Mouse (Mus musculus) thymus, postnatal 10 days (tissue): ENCODE measurements around the gene Klf16.

ENCODE experiments used
- DNase-seq, 2 experiments: peaks; one replicate each; pipeline ENCODE4 v3.0.0; 2021; ENCODE audit warnings: low spot score in 2 of 2

Gene Klf16

DNA sequence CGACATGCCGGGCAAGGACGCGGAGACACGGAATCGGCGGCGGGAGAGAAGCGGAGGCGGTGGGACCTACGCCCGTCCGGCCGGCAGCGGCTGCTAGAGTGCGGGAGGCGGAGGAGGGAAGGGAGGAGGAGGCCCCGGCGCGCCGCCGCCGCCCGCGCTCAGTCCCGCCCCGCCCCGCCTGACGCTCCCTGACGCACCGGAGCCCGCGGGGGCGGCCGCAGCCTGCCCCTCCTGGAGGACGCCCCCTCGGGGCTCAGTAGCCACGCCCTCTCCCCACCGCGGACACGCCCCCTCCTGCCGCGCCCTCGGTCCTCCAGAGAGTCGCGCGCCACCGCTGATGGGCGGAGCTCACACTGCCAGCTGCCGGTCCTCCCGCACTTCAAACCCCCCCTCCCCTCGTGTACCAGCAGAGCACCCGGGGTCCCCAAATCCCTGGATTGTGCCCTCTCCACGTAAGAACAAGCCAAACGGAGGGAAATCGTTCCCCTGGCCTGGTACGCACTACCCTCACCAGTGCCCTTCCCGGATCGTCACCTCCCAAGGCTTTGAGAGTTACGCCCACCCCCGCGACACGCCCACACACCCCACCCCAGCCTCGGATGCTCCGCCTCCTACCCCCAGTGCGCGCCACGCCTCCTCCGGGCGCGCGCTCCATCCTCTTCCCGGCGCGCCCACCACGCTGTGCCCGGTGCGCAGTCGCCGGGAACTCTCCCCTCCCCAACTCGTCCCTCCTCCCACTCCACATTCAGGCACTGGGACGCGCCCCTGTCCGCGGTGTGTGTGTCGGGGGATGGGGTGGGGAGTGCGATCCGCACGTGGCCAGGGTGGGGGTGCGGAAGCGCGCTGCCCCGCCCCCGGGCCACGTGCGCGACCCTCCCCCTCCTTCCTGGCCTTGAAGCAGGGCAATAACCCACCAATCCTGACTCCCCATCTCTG, at the start of gene Klf16:
Gene Klf16 (minus strand): TSS at position 127 of the 936 bp plus-strand sequence.
- DNase-seq = peak; percentile 98 to 99

DNA sequence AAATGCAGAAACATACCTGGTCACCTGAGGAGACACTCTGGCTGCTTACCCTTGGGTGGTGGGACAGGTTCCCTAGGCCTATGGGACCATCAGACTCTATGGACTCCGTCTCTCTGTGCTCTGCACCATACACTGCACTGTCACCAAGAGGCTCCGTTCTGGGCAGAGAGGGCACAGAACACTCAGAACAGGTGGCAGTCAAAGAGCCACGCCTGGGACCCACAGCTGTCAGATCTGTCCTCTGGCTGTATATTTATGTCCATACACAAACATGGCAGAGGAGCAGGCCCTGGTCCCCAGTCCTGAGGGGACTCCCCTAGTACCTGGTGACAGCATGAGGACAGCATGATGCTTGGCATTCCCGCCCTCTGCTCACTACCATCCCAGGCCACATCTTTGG, 48.6 kb upstream of the Klf16 start:
- DNase-seq = no peak

DNA sequence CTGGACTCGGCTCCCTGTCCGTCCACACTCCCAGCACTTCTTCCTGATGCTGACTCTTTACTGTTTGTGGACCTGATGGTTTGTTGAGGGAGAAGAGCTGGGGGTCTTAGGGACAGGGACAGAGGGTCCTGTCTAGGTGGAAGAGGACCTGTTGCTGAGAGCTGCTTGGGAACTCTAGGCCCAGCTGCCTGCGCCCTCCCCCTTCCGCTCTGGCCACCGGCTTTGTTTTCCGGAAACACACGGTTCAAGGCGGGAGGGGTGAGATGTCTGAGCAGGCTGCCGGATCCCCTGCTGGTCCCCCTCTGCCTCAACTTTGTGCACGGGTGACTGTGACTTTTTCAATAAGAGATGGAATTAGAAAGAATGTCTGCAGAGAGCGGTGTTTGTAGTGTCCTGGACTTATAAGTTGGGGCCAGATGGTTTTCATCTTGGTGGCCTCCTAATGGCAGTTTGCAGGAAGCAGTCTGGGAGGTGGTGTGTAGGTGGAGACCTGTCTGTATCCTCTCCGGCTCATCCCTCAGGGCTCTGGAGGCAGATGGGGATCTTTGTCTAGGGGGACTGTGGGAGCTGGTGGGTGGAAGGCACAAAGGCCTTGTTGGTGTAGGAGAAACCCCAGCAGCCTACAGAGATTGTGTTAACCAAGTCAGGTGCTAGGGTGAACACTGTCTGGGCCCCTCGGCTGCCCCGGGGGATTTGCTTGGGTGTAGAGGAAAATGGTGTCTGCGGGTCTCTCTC, 46.5 kb upstream of the Klf16 start:
- peak; percentile 79 to 80 for DNase-seq

DNA sequence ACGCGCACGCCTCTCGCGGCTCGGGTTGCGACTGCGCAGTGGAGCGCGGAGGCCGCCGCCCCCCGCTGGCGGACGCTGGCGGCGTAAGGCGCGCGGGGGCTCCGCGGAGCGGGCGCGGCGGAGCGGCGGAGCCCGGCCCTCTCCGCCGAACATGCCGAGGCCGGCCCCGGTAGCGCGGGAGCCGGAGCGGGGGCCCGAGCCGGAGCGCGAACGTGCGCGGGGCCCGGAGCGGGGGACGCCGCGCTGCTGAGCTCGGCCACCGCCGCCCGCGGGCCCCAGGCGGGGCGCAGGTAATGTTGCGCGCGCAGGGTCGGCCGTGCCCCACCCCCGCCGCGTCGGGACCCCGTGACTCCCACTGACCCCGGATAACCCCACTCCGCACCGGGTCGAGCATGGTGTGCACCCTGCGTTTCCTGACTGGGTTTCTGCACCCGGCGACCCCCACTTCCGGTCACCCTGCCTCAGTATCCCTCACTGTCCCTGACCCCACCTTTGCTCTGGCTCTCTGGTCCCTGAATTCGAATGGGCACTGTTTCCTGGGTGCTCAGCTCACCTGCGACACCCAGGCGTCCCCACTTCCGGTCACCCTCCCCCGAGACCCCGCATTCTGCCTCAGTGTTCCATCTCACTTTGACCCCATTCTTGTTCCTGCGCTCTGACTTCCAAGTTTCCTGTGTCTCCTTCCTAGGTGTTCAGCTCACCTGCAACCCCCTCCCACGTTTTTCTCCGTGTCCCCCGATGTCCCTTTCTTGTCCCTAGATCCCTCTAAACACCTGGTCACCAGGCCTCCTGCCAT, 45.7 kb upstream of the Klf16 start, which contains the start of gene Csnk1g2:
Gene Csnk1g2 (plus strand): TSS at position 178 of the 796 bp plus-strand sequence.
- DNase-seq = peak; percentile 80 to 82

DNA sequence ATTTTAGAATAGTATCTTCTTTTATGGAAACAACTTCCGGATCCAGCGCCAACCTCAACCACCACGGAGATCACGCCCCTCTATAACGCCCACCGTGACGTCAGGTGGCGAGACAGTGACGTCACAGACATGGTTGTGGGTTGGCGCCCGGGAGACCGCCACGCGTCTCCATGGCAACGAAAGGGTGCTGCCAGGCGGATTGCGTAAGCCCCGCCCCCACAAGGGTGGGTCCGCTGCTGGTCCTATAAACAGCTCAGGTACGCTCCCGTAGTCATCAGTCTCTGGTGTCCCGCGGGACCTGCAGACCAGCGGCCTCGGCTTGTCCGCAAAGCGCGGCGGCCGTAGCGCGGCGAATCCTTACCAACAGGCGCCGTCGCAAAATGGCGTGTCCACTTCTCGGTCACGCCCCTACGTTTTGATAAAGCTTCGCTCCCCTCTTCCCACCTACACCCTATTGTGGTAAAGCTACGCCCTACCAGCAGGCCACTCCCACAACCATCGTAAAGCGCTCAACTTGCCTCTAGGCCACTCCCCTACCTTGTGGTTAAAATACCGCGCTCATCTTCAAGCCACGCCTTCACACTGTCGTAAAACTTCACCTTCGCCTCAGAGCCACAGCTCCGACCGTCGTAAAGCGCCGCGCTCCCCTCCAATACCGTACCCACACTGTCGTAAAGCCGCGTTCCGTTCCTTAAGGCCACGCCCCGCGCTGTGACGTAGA, 45.0 kb upstream of the Klf16 start:
- peak; percentile 98 to 99 for DNase-seq

DNA sequence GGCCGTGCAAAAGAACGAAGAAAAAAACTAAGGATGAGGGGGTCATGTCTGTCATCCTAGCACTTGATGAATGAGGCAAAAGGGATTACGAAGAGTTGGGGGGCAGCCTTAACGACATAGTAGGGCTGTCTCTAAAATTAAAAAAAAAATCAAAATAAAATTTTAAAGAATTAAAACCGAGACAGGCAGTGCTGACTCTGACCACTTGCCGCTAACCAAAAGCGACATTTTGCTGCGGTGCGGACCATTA, 44.5 kb upstream of the Klf16 start:
- DNase-seq = no peak

DNA sequence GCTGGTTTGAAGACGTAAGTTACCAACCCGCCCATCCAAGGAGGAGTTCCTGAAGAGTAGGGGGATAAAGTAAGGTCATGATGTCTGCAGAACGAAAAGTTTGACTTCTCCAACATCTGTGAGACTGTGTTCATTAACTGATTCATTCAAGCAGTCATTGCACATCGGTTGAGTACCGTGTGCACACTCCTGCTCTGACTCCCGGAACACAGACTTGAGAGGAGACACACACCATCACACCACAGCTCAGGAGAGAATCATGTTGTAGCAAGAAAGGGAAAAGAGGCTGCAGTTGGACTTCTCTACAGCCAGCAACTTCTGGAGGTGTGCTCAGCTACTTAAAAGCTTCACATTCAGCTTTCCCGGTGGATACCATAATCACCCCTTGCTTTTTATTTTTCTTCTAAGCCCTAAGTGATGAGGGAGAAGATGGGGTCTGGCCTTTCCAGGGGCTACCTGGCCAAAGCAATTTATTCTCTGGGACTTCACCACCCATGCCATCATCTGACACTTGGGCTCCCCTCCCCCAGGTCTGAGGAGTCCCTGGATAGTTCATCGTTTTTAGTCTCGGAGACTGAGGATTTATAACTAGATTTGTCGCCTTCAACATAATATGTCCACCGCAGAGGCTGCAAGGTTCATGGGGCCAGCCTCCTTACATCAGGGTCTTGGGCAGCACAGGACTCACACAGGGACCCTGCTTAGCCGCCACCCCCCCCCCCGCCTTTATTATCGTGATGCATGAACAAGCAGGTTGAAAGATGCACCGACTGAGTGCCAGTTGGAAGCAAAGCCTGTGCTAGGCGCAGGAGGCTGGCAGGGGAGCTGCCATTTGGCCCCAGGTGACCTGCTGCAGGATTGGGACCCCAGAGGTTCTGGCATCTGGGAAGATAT, 43.9 kb upstream of the Klf16 start:
- no peak for DNase-seq

DNA sequence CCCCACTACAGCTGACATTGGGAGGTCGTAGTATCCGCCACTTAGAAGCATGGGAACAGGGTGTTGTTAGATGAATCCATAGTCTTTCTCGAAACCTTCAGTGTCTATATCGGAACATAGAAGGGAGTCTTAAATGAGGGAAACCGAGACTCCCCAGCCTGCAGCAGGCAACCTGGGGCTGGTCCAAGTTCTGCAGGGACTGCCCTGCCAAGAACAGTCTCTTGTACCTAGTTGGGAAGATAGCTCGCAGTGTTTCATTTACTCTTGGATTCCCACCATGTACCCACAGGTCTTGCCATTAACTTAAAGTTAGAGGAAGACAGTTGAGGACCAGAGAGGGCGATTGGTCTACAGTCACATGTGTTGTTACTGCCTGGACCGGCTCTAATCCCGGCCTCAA, 43.2 kb upstream of the Klf16 start:
- DNase-seq = no peak

DNA sequence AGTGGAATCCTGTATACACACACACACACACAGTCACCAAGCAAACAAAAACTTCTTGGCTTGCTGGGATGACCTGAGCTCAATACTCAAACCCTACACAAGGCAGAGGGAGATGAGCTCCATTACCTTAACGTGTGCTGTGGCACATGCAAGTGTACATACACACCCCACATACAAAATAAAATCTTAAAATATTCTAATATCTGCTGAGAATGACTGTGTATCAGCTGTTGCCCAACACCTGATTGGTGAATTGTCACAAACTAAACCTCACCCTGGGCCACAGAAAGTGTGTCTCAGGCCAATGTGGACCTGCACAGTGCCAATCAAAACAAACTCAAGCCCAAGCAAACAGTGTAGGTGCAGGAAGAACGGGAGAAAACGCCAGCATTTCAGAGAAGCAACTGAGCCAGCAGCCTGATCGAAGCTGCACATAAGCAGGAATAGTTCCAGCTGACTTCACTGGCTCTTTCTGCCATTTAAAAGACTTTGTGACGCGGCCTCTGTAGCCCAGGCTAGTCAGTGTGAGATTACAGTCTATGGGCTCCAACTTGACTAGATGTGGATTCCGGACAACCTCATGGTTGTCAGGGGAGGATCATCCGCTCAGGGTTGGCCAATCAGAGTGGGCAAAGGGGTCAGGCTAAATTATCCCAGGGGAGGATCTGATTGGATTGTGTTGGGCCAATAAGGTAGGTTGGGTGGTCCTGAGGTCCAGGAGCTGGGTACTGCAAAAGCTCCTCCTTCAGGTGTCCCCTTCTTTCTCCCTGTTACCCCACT, 42.5 kb upstream of the Klf16 start:
- DNase-seq = no peak

DNA sequence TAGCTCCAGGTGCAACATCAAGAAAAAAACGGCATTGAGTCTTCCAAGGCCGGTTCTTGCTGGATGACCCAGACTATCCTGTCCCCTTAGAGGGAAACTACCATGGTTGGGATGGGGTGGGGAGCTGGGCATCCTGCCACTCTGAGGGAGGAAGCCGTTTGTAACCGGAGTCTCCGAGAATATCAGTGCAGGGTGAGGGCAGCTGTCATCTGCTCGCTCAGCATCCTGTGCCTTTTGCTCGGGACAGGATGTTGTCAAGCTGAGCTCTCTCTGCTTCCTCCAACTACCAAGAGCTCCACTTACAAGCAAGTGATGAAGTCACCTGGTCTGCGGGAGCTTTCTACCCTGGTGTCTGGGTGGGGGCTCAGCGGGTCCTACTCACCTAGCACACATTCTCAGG, 41.1 kb upstream of the Klf16 start:
- DNase-seq = peak; percentile 74 to 80

DNA sequence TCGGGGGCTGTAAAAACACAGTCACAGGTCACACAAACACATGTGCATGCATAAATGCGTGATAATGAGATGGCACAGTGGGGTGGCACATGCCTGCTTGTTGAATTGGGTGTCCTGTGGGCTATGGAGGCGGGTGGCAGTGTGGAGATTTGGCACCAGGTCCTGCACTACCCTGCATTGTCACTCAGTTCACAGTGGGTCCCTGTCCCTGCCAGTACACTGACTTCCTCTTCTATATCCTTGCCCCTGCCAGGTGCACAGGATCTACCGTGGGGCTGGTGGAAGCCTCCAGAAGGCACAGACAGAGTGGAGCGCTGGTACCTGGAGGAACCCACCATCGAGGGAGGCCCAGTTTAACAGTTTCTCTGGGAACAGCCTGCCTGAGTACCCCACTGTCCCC, 37.2 kb upstream of the Klf16 start:
- peak; percentile 36 to 38 for DNase-seq

DNA sequence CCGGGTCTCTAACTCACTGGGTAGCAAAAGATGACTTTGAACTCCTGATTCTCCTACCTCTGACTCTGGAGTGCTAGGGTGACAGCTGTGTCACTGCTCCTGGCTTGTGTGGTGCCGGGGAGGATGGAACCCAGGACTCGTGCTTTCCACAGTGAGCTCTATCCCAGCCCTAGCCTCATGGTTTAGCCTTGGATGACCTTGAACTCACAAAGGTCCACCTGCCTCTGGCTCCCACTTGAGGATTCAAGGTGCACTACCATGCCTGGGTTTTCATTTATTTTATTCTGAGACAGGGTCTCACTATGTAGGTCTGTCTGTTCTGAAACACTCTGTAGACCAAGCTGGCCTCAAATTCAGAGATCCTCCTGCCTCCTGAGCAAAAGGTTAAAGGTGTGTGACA, 36.7 kb upstream of the Klf16 start:
- no peak for DNase-seq

DNA sequence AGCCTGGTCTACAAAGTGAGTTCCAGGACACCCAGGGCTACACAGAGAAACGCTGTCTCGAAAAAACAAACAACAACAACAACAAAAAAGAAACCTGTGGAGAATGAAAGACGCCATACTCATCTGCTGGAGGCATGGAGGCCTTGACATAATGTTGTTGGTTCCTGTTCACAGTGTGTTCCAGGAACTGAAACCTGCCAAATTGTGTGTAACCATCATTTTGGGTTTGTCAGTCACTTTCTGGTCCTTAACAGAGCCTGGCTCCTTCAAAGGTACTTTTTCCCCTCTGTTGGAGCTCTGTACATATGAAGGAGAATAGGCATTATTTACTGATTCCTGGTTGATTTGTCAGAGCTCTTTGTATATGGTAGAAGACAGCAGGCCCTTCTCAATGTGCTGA, 34.8 kb upstream of the Klf16 start:
- DNase-seq = no peak

DNA sequence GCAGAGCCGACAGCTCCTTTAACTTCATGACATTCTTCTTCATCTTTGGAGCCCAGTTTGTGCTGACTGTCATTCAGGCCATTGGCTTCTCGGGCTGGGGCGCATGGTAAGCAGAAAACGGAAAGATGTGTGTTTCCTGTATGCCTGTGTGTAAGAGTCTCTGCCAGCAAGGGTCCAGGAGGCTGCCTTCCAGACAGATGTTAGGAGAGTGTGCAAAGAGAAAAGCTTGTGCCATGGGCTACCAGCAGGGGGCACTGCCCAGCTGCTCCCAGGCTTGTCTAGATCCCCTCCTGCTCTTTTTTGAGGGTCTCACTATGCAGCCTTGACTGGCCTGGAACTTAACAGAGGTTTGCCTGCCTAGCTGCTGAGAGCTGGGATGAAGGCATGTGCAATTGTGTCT, 33.9 kb upstream of the Klf16 start:
- DNase-seq = peak; percentile 79 to 88

DNA sequence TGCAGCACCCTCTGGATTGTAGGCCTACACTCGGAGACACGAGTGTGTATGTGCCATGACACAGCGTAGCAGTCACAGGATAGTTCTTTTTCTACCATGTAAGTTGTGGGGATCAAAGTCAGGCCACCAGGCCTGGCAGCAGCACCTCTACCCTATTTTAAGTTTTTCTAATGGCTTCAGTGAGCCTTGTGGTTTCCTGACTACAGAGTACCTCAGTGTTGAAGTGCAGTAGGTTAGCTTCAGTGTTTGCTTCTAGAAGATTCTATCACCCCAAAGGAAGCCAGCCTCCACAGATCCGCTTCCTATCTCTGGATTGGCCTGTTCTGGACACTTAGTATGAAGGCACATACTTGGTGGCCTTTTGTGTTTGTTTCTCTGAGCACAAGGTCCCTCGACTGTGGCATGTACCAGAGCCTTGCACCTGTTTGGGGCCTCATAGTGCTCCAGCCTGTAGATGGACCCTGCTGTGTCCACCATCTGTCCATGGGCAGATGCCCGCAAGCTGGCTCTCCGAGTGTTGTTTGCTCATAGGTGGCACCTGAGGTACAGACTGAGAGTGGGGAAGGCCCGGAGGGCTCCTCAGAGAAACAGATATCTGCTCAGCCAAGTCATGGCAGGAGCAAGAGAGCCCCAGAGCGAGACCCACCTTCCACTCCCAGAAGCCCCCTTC, 33.1 kb upstream of the Klf16 start:
- no peak for DNase-seq

DNA sequence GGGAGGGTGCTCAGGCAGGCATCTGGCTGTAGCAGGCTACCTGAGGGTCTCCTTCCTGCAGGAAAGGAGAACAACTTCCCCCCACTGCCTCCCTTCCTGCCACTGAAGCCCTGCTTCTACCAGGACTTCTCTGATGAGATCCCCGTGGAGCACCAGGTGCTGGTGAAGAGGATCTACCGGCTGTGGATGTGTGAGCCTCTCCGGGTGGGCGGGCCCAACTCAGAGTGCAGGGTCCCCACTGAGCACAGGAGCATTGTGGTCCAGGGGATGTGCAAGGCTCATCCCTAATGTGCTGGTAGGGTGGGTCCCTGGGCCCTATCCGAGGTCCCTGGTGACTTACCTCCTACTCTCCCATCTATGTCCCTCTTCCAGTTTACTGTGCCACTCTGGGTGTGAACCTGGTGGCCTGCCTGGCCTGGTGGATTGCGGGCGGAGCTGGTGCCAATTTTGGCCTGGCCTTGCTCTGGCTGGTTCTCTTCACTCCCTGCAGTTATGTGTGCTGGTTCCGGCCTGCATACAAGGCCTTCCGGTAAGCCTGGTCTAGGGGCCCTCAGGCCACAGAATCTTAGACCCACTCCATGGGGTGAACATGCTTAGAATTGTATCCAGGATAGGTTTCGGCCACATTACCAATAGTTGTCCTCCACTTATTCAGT, 32.3 kb upstream of the Klf16 start:
- no peak for DNase-seq

DNA sequence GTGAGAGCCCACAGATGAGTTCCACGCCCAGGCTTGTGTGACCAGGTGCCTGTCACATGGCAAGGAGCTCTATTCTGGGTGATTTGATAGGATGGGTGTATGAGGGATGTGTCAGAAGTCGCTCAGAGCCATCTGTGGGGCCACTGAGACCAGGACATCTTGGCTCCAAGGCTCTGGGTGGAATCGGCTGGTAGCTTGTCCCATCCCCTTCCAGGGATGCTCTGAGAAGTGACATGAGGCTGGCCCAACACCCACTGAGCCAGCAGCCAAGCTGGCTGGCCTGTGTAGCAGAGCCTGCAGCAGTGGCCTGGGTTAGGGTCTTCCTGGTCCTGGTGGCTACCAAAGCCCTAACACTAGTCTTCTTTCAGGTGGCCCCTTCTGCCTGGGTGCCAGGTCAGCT, 31.3 kb upstream of the Klf16 start:
- no peak for DNase-seq

DNA sequence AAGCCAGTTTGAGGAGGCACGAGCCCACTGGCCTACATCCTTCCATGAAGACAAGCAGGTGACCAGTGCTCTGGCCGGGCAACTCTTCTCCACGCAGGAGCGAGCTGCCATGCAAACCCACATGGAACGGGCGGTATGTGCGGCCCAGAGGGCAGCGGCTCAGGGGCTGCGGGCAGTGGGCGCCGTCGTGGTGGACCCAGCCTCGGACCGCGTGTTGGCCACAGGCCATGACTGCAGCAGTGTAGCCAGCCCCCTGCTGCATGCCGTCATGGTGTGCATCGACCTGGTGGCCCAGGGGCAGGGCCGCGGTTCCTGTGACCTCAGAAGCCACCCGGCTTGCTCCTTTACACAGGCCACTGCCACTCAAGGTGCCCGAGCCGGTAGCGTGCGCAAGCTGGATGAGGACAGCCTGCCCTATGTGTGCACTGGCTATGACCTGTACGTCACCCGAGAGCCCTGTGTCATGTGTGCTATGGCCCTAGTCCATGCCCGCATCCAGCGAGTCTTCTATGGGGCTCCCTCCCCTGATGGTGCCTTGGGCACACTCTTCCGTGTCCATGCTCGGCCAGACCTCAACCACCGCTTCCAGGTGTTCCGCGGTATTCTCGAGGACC, 29.7 kb upstream of the Klf16 start:
- no peak for DNase-seq
